Mouse (Mus musculus) liver, postnatal 0 days (tissue): ENCODE measurements around the gene Smim5. TPM values are rescaled to one million over a fixed set of nuclear protein-coding genes. Genes with fewer than 3 reads are reported as not detected.

Experiments used
- ATAC-seq: fragments of 200-750 bp; cut with Nextera tagmentation; 2 replicates; pipeline ENCODE4 v1.8.0; 2017; ENCODE audit warnings: mild to moderate bottlenecking, moderate library complexity
- DNase-seq: peaks from one replicate; pipeline ENCODE4 v3.0.0-alpha.2; 2016
- H3K27ac ChIP-seq: fragments of 300-500 bp; sonication (generic); 2 replicates; pipeline ENCODE4 v1.5.1; 2014; ENCODE audit warnings: antibody characterized with exemption, moderate library complexity, mild to moderate bottlenecking, low read depth
- H3K27me3 ChIP-seq: fragments of 300-500 bp; sonication (generic); 2 replicates; pipeline ENCODE4 v1.6.1; 2014; ENCODE audit warnings: low read length, control low read depth, mixed read lengths; ENCODE audit not compliant: insufficient read depth
- H3K36me3 ChIP-seq: fragments of 300-500 bp; sonication (generic); replicated peaks from 2 replicates; pipeline ENCODE4 v1.6.1; 2014; ENCODE audit warnings: mild to moderate bottlenecking, control low read depth, low read length, moderate library complexity, mixed read lengths; ENCODE audit not compliant: insufficient read depth
- H3K4me1 ChIP-seq: fragments of 300-500 bp; sonication (generic); 2 replicates; pipeline ENCODE4 v1.6.1; 2014; ENCODE audit warnings: antibody characterized with exemption, mild to moderate bottlenecking, control low read depth; ENCODE audit not compliant: insufficient read depth
- H3K4me2 ChIP-seq: fragments of 300-500 bp; sonication (generic); 2 replicates; pipeline ENCODE4 v1.6.1; 2014; ENCODE audit warnings: low read depth, mild to moderate bottlenecking, low read length, moderate library complexity, mixed read lengths
- H3K4me3 ChIP-seq: fragments of 300-500 bp; sonication (generic); 2 replicates; pipeline ENCODE4 v1.5.1; 2014; ENCODE audit warnings: low read depth, low read length
- H3K9ac ChIP-seq: fragments of 300-500 bp; sonication (generic); replicated peaks from 2 replicates; pipeline ENCODE4 v1.6.1; 2014; ENCODE audit warnings: mild to moderate bottlenecking, moderate library complexity
- H3K9me3 ChIP-seq: fragments of 300-500 bp; sonication (generic); 2 replicates; pipeline ENCODE4 v1.6.1; 2016; ENCODE audit warnings: mild to moderate bottlenecking, control low read depth, low read length, mixed read lengths
- CTCF ChIP-seq: sonication (generic); IDR thresholded peaks from 2 replicates; pipeline ENCODE4 v1.5.1; 2016; ENCODE audit warnings: antibody characterized with exemption, low read depth
- EP300 ChIP-seq: IDR thresholded peaks from 2 replicates; pipeline ENCODE4 v1.6.1; 2016; ENCODE audit warnings: antibody characterized with exemption, low read depth, mild to moderate bottlenecking
- WGBS: fragments of 180-500 bp; shearing (Covaris S2); extraction: QIAGEN DNeasy Blood & Tissue Kit; methylation state at CpG from one replicate; pipeline ENCODE4 v1.1.7; 2014; ENCODE audit not compliant: insufficient replicate concordance; 5-methylcytosine and 5-hydroxymethylcytosine counted together
- polyA plus RNA-seq: library from polyadenylated mRNA; unstranded; fragments of >200 nt; fragmentation: Nextera tagmentation; extraction: Ambion mirVana; gene quantifications from 2 replicates; pipeline ENCODE4 v1.2.1, GENCODE M21; 2015

Gene Smim5
- polyA plus RNA-seq, 1 experiment from 2014 or later, result 21.5 TPM

- Histone ChIP-seq H3K4me3 (no peak overlapping the region), H3K9ac (no peak overlapping the region), H3K4me2 (no peak overlapping the region), H3K4me1 (peaks cover 18% of the 10 kb centered on the region), H3K27ac (no peak overlapping the region), H3K36me3 (peaks cover 13% of the 10 kb centered on the region), H3K9me3 (no peaks in the 10 kb centered on the region), H3K27me3 (no peaks in the 10 kb centered on the region)
- no peak for ATAC-seq
- TF ChIP-seq EP300 (no peak), CTCF (no peak)
- DNase-seq, result no peak
- 49% methylated on average over 3 of the region's 3 CpGs for WGBS
These were observed 30.1 kb downstream of the Smim5 start for GRCm38 (mm10) chr11:115929818-115930217.

GRCm38 (mm10) chr11:115931235-115931634, 31.5 kb downstream of the Smim5 start:
- H3K4me2 ChIP-seq, result no peak overlapping the region
- 70% methylated on average over 3 of the region's 3 CpGs for WGBS
- no peak overlapping the region for H3K4me3 ChIP-seq
- no peak overlapping the region for H3K27ac ChIP-seq
- ATAC-seq (no peak), DNase-seq (no peak)
- TF ChIP-seq CTCF (no peak), EP300 (no peak)
- no peaks in the 10 kb centered on the region for H3K9me3 ChIP-seq
- no peak overlapping the region for H3K9ac ChIP-seq
- H3K36me3 ChIP-seq, result peaks cover 18% of the 10 kb centered on the region
- H3K27me3 ChIP-seq, result no peaks in the 10 kb centered on the region
- H3K4me1 ChIP-seq, result peaks cover 18% of the 10 kb centered on the region

- peak within 1 kb of the TSS; percentile 88 for H3K4me3 ChIP-seq
- peak; percentile 38; the same call in 1 of the 2 replicates for TF ChIP-seq EP300
- no peak for TF ChIP-seq CTCF
- peak; percentile 98 for DNase-seq
- no peaks in the 10 kb centered on the region for H3K9me3 ChIP-seq
- H3K4me2 ChIP-seq, result peak within 1 kb of the TSS; percentile 89
- under 1% methylated on average over 28 of the region's 28 CpGs for WGBS
- no peaks in the 10 kb centered on the region for H3K27me3 ChIP-seq
- peak within 1 kb of the TSS; percentile 82 for H3K9ac ChIP-seq
- peak; percentile 100 for ATAC-seq
- H3K27ac ChIP-seq, result peak within 1 kb of the TSS; percentile 52
- H3K36me3 ChIP-seq, result peaks cover 22% of the 10 kb centered on the region
- peaks cover 18% of the 10 kb centered on the region for H3K4me1 ChIP-seq
These were observed 33.5 kb downstream of the Smim5 start, which contains the start of the genes Sap30bp and Recql5 for GRCm38 (mm10) chr11:115933108-115933746. Gene Sap30bp (plus strand): TSS chr11:115933282. Gene Recql5 (minus strand): TSS chr11:115933477.

GRCm38 (mm10) chr11:115933747-115934110, 34.0 kb downstream of the Smim5 start:
- peak overlapping the region; percentile 88 for H3K4me3 ChIP-seq
- H3K4me2 ChIP-seq, result peak overlapping the region; percentile 88
- H3K36me3 ChIP-seq, result peaks cover 25% of the 10 kb centered on the region
- TF ChIP-seq CTCF (no peak), EP300 (no peak)
- H3K27me3 ChIP-seq, result no peaks in the 10 kb centered on the region
- under 1% methylated on average over 16 of the region's 16 CpGs for WGBS
- ATAC-seq, result peak; percentile 43
- peak overlapping the region; percentile 82 for H3K9ac ChIP-seq
- no peaks in the 10 kb centered on the region for H3K9me3 ChIP-seq
- no peak for DNase-seq
- H3K27ac ChIP-seq, result peak overlapping the region; percentile 52; the same call in 1 of the 2 replicates
- peaks cover 18% of the 10 kb centered on the region for H3K4me1 ChIP-seq

GRCm38 (mm10) chr11:115939690-115940329, 40.0 kb downstream of the Smim5 start:
- no peaks in the 10 kb centered on the region for H3K9me3 ChIP-seq
- ATAC-seq (peak; percentile 61; the same call in 1 of the 2 replicates), DNase-seq (peak; percentile 66)
- H3K4me3 ChIP-seq, result no peak overlapping the region
- no peak for TF ChIP-seq EP300
- TF ChIP-seq CTCF, result peak; percentile 86
- H3K4me2 ChIP-seq, result no peak overlapping the region
- peaks cover under 1% of the 10 kb centered on the region for H3K4me1 ChIP-seq
- no peaks in the 10 kb centered on the region for H3K27me3 ChIP-seq
- peaks cover 46% of the 10 kb centered on the region for H3K36me3 ChIP-seq
- H3K9ac ChIP-seq, result no peak overlapping the region
- no peak overlapping the region for H3K27ac ChIP-seq
- WGBS, result 22% methylated on average over 6 of the region's 6 CpGs

- no peak overlapping the region for H3K27ac ChIP-seq
- H3K4me1 ChIP-seq, result no peaks in the 10 kb centered on the region
- DNase-seq (no peak), ATAC-seq (no peak)
- no peak overlapping the region for H3K4me3 ChIP-seq
- H3K27me3 ChIP-seq, result no peaks in the 10 kb centered on the region
- peaks cover 45% of the 10 kb centered on the region for H3K36me3 ChIP-seq
- WGBS, result 85% methylated on average over 7 of the region's 7 CpGs
- no peak overlapping the region for H3K4me2 ChIP-seq
- H3K9me3 ChIP-seq, result no peaks in the 10 kb centered on the region
- peak; percentile 12; the same call in 1 of the 2 replicates for TF ChIP-seq CTCF
- no peak for TF ChIP-seq EP300
- H3K9ac ChIP-seq, result no peak overlapping the region
These were observed 42.2 kb downstream of the Smim5 start for GRCm38 (mm10) chr11:115941980-115942379.
